ENCODE assay signal across 24 mouse cellular contexts in genomic region chr4:34122959-34123520, GRCm38 (mm10).
DNase-seq lines count a peak whose midpoint lies in the region; ATAC-seq lines count a peak whose summit lies in the region.
"Had no signal": no experiment of that assay in that cellular context is flagged by ENCODE, and none has a peak within 500 bp of the region (broad histone marks: within the 10 kb centered on the region; RNA-seq: fewer than 3 reads in every experiment).

No protein-coding gene starts in this region.

- H3K27me3 ChIP-seq in heart, embryonic 12.5 days (replicated peaks) = no peaks in the 10 kb centered on the region
- H3K27me3 ChIP-seq: embryonic facial prominence, embryonic 12.5 days; hindbrain, embryonic 13.5 days; kidney, embryonic 15.5 days; liver, embryonic 15.5 days; lung, embryonic 15.5 days; midbrain, embryonic 15.5 days; neural tube, embryonic 12.5 days had no signal

- H3K9me3 ChIP-seq in heart, embryonic 12.5 days (replicated peaks) = no peaks in the 10 kb centered on the region
- H3K9me3 ChIP-seq: embryonic facial prominence, embryonic 12.5 days; hindbrain, embryonic 13.5 days; kidney, embryonic 15.5 days; liver, embryonic 15.5 days; lung, embryonic 15.5 days; midbrain, embryonic 15.5 days; neural tube, embryonic 12.5 days had no signal

- no peak overlapping the region for H3K4me3 ChIP-seq in heart, embryonic 12.5 days
- H3K4me3 ChIP-seq: embryonic facial prominence, embryonic 12.5 days; hindbrain, embryonic 13.5 days; kidney, embryonic 15.5 days; liver, embryonic 15.5 days; lung, embryonic 15.5 days; midbrain, embryonic 15.5 days; neural tube, embryonic 12.5 days had no signal

- no peak for ATAC-seq in heart, embryonic 12.5 days (ENCODE audit: insufficient number of reproducible peaks, low FRiP score)
- ATAC-seq: forebrain, postnatal 0 days; midbrain, embryonic 15.5 days had no signal

- no peak for DNase-seq in heart, adult 8-10 months (ENCODE audit: low spot score)
- DNase-seq in layer of hippocampus, adult 9-10 months (ENCODE audit: low spot score) = peak; percentile 7
- DNase-seq in layer of hippocampus, postnatal 36 days = no peak
- DNase-seq in brain, adult 2 months (ENCODE audit: low read depth, low spot score) = peak; percentile 68
- peak; percentile 12 for DNase-seq in layer of hippocampus, adult 9-11 months
- no peak for DNase-seq in c-Kit-positive CD71-positive TER-119-positive erythroid progenitor cells, embryonic 14.5 days (ENCODE audit: low spot score)
- DNase-seq: adrenal gland, adult 2 months; cerebellum, adult 18-20 months; cerebellum, postnatal 25 days; forebrain, postnatal 0 days; gastrocnemius, postnatal 14 days; heart, adult 11 months; kidney, adult 11 months; kidney, postnatal 36 days; liver had no signal

- H3K4me2 ChIP-seq in heart, embryonic 12.5 days = peak overlapping the region; percentile 24
- H3K4me2 ChIP-seq: embryonic facial prominence, embryonic 12.5 days; hindbrain, embryonic 13.5 days; kidney, embryonic 15.5 days; liver, embryonic 15.5 days; lung, embryonic 15.5 days; midbrain, embryonic 15.5 days; neural tube, embryonic 12.5 days had no signal

- H3K36me3 ChIP-seq in heart, embryonic 12.5 days = no peaks in the 10 kb centered on the region
- H3K36me3 ChIP-seq: embryonic facial prominence, embryonic 12.5 days; hindbrain, embryonic 13.5 days; kidney, embryonic 15.5 days; liver, embryonic 15.5 days; lung, embryonic 15.5 days; midbrain, embryonic 15.5 days; neural tube, embryonic 12.5 days had no signal

- no peak overlapping the region for H3K9ac ChIP-seq in heart, embryonic 12.5 days
- H3K9ac ChIP-seq: embryonic facial prominence, embryonic 12.5 days; forebrain, postnatal 0 days; hindbrain, embryonic 13.5 days; kidney, embryonic 15.5 days; liver, embryonic 15.5 days; lung, embryonic 15.5 days; midbrain, embryonic 15.5 days; neural tube, embryonic 12.5 days had no signal

- 0 out of 2 replicates have a peak, but pooled peaks cover 6% of the 10 kb centered on the region for H3K4me1 ChIP-seq in heart, embryonic 12.5 days (replicated peaks)
- H3K4me1 ChIP-seq: embryonic facial prominence, embryonic 12.5 days; kidney, embryonic 15.5 days; liver, embryonic 15.5 days; lung, embryonic 15.5 days; midbrain, embryonic 15.5 days; neural tube, embryonic 12.5 days had no signal

- 32% methylated on average over 9 of the region's 9 CpGs for WGBS in heart, embryonic 12.5 days

- no peak overlapping the region for H3K27ac ChIP-seq in heart, embryonic 12.5 days (ENCODE audit: poor library complexity, severe bottlenecking)
- H3K27ac ChIP-seq: embryonic facial prominence, embryonic 12.5 days; hindbrain, embryonic 13.5 days; kidney, embryonic 15.5 days; liver, embryonic 15.5 days; lung, embryonic 15.5 days; macrophage; midbrain, embryonic 15.5 days; neural tube, embryonic 12.5 days had no signal

Comparison
In these comparisons a context has a peak if more than half of its experiments do, and no peak if none do; other contexts are left out.
1. DNase-seq: peak in layer of hippocampus, adult 9-10 months (single experiment), brain, adult 2 months (single experiment) and layer of hippocampus, adult 9-11 months (single experiment); none in heart, adult 8-10 months (single experiment), layer of hippocampus, postnatal 36 days (0 of 2) and c-Kit-positive CD71-positive TER-119-positive erythroid progenitor cells, embryonic 14.5 days (single experiment).